Mouse (Mus musculus): ENCODE results near the gene Ccdc183. TPM values are rescaled to one million over a fixed set of nuclear protein-coding genes. Genes with fewer than 3 reads are reported as not detected.
A peak's percentile ranks its signal among the peaks of the same experiment; 100 is the strongest.

Gene Ccdc183
- polyA plus RNA-seq, 1 experiment from 2014 or later: 0.19 TPM

GRCm38 (mm10) chr2:25576965-25577891 lies 40.2 kb downstream of the Ccdc183 start:
- H3K27me3 ChIP-seq (ENCODE audit: insufficient read depth, low read length): peaks cover 55% of the 10 kb centered on the region
- peak overlapping the region; percentile 40 for H3K4me2 ChIP-seq (ENCODE audit: low read depth, low read length)
- no peak overlapping the region for H3K27ac ChIP-seq (ENCODE audit: low read depth)
- TF ChIP-seq EP300 (IDR thresholded peaks at IDR 0.05; ENCODE audit: low read depth) (no peak), CTCF (IDR thresholded peaks at IDR 0.05; ENCODE audit: low read depth) (no peak)
- 22% methylated on average over 90 of the region's 92 CpGs for WGBS (ENCODE audit: insufficient replicate concordance)
- no peaks in the 10 kb centered on the region for H3K9me3 ChIP-seq (ENCODE audit: low read length)
- no peaks in the 10 kb centered on the region for H3K36me3 ChIP-seq (replicated peaks; ENCODE audit: insufficient read depth, low read length)
- ATAC-seq: no peak
- H3K4me3 ChIP-seq (ENCODE audit: low read depth, low read length): peak overlapping the region; percentile 21; the same call in 1 of the 2 replicates
- peaks cover 52% of the 10 kb centered on the region for H3K4me1 ChIP-seq (ENCODE audit: insufficient read depth)
- DNase-seq: no peak
- H3K9ac ChIP-seq (replicated peaks): no peak overlapping the region

- no peak for ATAC-seq
- no peaks in the 10 kb centered on the region for H3K36me3 ChIP-seq (replicated peaks; ENCODE audit: insufficient read depth, low read length)
- no peak overlapping the region for H3K4me2 ChIP-seq (ENCODE audit: low read depth, low read length)
- DNase-seq: no peak
- H3K9me3 ChIP-seq (ENCODE audit: low read length): no peaks in the 10 kb centered on the region
- TF ChIP-seq EP300 (IDR thresholded peaks at IDR 0.05; ENCODE audit: low read depth): no peak
- no peak for TF ChIP-seq CTCF (IDR thresholded peaks at IDR 0.05; ENCODE audit: low read depth)
- H3K9ac ChIP-seq (replicated peaks): no peak overlapping the region
- peaks cover 55% of the 10 kb centered on the region for H3K27me3 ChIP-seq (ENCODE audit: insufficient read depth, low read length)
- peaks cover 44% of the 10 kb centered on the region for H3K4me1 ChIP-seq (ENCODE audit: insufficient read depth)
- H3K4me3 ChIP-seq (ENCODE audit: low read depth, low read length): no peak overlapping the region
- 79% methylated on average over 16 of the region's 16 CpGs for WGBS (ENCODE audit: insufficient replicate concordance)
- H3K27ac ChIP-seq (ENCODE audit: low read depth): no peak overlapping the region
Measured at GRCm38 (mm10) chr2:25576028-25576850, 41.2 kb downstream of the Ccdc183 start.

- Histone ChIP-seq H3K27ac (ENCODE audit: low read depth) (peak overlapping the region; percentile 68; the same call in 1 of the 2 replicates), H3K4me2 (ENCODE audit: low read depth, low read length) (peak overlapping the region; percentile 87), H3K9ac (replicated peaks) (peak overlapping the region; percentile 61), H3K4me3 (ENCODE audit: low read depth, low read length) (peak overlapping the region; percentile 55), H3K4me1 (ENCODE audit: insufficient read depth) (peaks cover 41% of the 10 kb centered on the region), H3K9me3 (ENCODE audit: low read length) (no peaks in the 10 kb centered on the region), H3K27me3 (ENCODE audit: insufficient read depth, low read length) (peaks cover 49% of the 10 kb centered on the region), H3K36me3 (replicated peaks; ENCODE audit: insufficient read depth, low read length) (no peaks in the 10 kb centered on the region)
- no peak for ATAC-seq
- 21% methylated on average over 19 of the region's 21 CpGs for WGBS (ENCODE audit: insufficient replicate concordance)
- TF ChIP-seq CTCF (IDR thresholded peaks at IDR 0.05; ENCODE audit: low read depth) (no peak), EP300 (IDR thresholded peaks at IDR 0.05; ENCODE audit: low read depth) (no peak)
- DNase-seq: peak; percentile 60
Measured at GRCm38 (mm10) chr2:25575432-25576027, 41.9 kb downstream of the Ccdc183 start.

GRCm38 (mm10) chr2:25574579-25575431 lies 42.7 kb downstream of the Ccdc183 start, which contains the start of the genes Mamdc4 and Phpt1:
TSS of gene Mamdc4 (minus strand) at chr2:25574845.
TSS of gene Phpt1 (minus strand) at chr2:25575224.
- H3K4me1 ChIP-seq (ENCODE audit: insufficient read depth): peaks cover 39% of the 10 kb centered on the region
- H3K9me3 ChIP-seq (ENCODE audit: low read length): no peaks in the 10 kb centered on the region

GRCm38 (mm10) chr2:25574136-25574535 lies 43.3 kb downstream of the Ccdc183 start:
- peak overlapping the region; percentile 69 for H3K27ac ChIP-seq (ENCODE audit: low read depth)
- peak overlapping the region; percentile 87 for H3K4me2 ChIP-seq (ENCODE audit: low read depth, low read length)
- WGBS (ENCODE audit: insufficient replicate concordance): 22% methylated on average over 11 of the region's 11 CpGs
- H3K4me3 ChIP-seq (ENCODE audit: low read depth, low read length): peak overlapping the region; percentile 55
- ATAC-seq: no peak
- TF ChIP-seq EP300 (IDR thresholded peaks at IDR 0.05; ENCODE audit: low read depth) (no peak), CTCF (IDR thresholded peaks at IDR 0.05; ENCODE audit: low read depth) (no peak)
- H3K36me3 ChIP-seq (replicated peaks; ENCODE audit: insufficient read depth, low read length): no peaks in the 10 kb centered on the region
- peak overlapping the region; percentile 61 for H3K9ac ChIP-seq (replicated peaks)
- no peaks in the 10 kb centered on the region for H3K9me3 ChIP-seq (ENCODE audit: low read length)
- peaks cover 33% of the 10 kb centered on the region for H3K4me1 ChIP-seq (ENCODE audit: insufficient read depth)
- DNase-seq: no peak
- peaks cover 35% of the 10 kb centered on the region for H3K27me3 ChIP-seq (ENCODE audit: insufficient read depth, low read length)

More at GRCm38 (mm10) chr2:25574579-25575431, 42.7 kb downstream of the Ccdc183 start, which contains the start of the genes Mamdc4 and Phpt1:
- Histone ChIP-seq H3K27me3 (ENCODE audit: insufficient read depth, low read length) (peaks cover 42% of the 10 kb centered on the region), H3K4me2 (ENCODE audit: low read depth, low read length) (peak within 1 kb of the TSS; percentile 87), H3K9ac (replicated peaks) (peak within 1 kb of the TSS; percentile 61), H3K4me3 (ENCODE audit: low read depth, low read length) (peak within 1 kb of the TSS; percentile 55), H3K27ac (ENCODE audit: low read depth) (peak within 1 kb of the TSS; percentile 69), H3K36me3 (replicated peaks; ENCODE audit: insufficient read depth, low read length) (no peaks in the 10 kb centered on the region)
- peak; percentile 98 for ATAC-seq
- TF ChIP-seq EP300 (IDR thresholded peaks at IDR 0.05; ENCODE audit: low read depth) (no peak), CTCF (IDR thresholded peaks at IDR 0.05; ENCODE audit: low read depth) (no peak)
- under 1% methylated on average over 43 of the region's 45 CpGs for WGBS (ENCODE audit: insufficient replicate concordance)
- peak; percentile 94 for DNase-seq
